Mouse (Mus musculus): ENCODE data around the gene Sptssa. TPM values are rescaled to one million over a fixed set of nuclear protein-coding genes. Genes with fewer than 3 reads are reported as not detected.

Gene Sptssa
- polyA plus RNA-seq, 1 experiment from 2014 or later = 176 TPM

DNA sequence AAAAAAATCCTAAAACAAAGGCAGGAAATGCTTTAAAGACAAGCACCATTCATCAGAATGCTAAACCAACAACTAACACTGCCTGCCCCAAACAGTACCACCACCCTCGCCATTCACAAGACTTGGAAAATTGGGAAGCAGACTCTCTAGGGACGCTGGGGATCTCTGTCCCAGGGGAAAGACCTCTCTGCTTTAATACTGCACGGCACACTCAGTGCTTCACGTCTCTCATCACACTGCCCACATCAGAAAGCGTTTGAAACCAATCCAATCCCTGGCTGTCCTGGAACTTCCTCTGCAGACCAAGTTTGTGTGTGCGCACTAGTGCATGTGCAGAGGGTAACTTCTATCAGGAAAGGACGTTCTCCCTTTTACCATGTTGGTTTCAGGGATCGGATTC, 4.6 kb downstream of the Sptssa start:
- no peak for ATAC-seq (ENCODE audit: low FRiP score)
- H3K27ac ChIP-seq = no peak overlapping the region
- H3K27me3 ChIP-seq = no peaks in the 10 kb centered on the region
- WGBS = 64% methylated on average over 8 of the region's 8 CpGs
- H3K9ac ChIP-seq = no peak overlapping the region
- no peak overlapping the region for H3K4me2 ChIP-seq (replicated peaks)
- H3K36me3 ChIP-seq = peaks cover 12% of the 10 kb centered on the region; the same call in 1 of the 2 replicates
- peaks cover 27% of the 10 kb centered on the region for H3K4me1 ChIP-seq
- no peaks in the 10 kb centered on the region for H3K9me3 ChIP-seq (replicated peaks)
- no peak overlapping the region for H3K4me3 ChIP-seq

DNA sequence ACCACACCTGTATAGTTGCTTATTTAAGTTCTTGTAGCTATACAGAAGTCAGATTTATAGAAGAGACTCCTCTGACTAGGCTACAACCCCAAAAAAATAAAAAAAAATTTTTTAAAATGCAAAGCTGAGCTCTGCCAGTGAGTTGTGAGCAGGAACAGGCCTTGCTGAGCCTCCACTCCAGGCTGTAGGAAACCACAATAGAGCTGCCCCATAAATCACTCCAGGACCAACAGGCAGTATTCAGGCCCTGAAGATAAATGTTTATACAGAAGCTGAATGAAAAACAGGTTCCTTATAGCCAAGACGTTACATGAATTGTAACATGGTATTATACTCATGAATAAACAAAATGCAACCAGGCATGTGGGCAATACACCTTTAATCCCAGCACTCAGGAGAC, 5.2 kb downstream of the Sptssa start:
- Histone ChIP-seq H3K4me1 (peaks cover 27% of the 10 kb centered on the region), H3K36me3 (peaks cover 14% of the 10 kb centered on the region; the same call in 1 of the 2 replicates), H3K9me3 (replicated peaks) (no peaks in the 10 kb centered on the region), H3K4me2 (replicated peaks) (no peak overlapping the region), H3K9ac (no peak overlapping the region), H3K27me3 (no peaks in the 10 kb centered on the region), H3K27ac (no peak overlapping the region), H3K4me3 (no peak overlapping the region)
- 61% methylated on average over 1 of the region's 1 CpGs for WGBS
- no peak for ATAC-seq (ENCODE audit: low FRiP score)

DNA sequence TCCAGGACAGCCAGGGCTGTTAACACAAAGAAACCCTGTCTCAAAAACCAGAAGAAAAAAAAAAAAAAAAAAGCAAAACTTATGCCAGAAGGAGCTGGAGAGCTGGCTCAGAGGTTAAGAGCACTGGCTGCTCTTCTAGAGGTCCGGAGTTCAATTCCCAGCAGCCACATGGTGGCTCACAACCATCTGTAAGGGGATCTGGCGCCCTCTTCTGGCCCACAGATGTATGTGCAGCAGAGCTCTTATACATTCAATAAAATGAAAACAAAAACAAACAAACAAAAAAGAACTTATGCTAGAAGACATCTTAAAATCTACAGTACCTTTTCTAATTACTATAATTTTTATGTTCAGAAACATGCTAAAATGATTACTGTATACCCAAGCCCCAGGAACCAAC, 11.4 kb downstream of the Sptssa start:
- no peak for ATAC-seq (ENCODE audit: low FRiP score)
- H3K27me3 ChIP-seq = no peaks in the 10 kb centered on the region
- no peak overlapping the region for H3K4me2 ChIP-seq (replicated peaks)
- H3K27ac ChIP-seq = no peak overlapping the region
- no peaks in the 10 kb centered on the region for H3K4me1 ChIP-seq
- H3K9ac ChIP-seq = no peak overlapping the region
- H3K9me3 ChIP-seq (replicated peaks) = no peaks in the 10 kb centered on the region
- 79% methylated on average over 2 of the region's 2 CpGs for WGBS
- no peak overlapping the region for H3K4me3 ChIP-seq
- peaks cover 11% of the 10 kb centered on the region; the same call in 1 of the 2 replicates for H3K36me3 ChIP-seq

DNA sequence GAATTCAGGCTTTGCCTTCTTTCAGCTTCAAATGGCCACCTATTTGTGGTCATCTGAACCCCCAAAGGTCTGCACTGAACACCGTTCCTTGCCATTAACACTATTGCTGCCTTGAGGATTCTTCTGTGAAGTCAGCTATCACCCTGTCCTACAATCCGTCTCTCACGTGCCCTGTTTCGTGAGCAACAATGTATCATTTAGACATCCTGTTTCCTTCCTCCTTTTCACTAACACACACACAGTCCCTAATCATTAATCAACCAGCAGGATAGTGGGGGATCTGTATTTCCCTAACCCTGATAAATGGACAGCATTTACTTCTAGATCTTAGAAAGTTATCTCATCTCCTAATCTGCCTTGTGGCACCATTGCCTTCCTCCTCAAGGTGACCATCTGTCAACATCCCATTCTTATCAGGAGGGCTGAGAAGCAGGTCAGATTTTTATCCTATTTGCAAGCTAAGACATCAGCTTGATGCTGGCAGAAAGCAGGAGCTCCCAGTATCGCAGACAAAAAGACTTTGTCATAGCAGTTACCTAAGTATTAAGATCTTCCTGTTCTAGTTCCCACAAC, 13.0 kb downstream of the Sptssa start:
- WGBS = 75% methylated on average over 5 of the region's 5 CpGs
- Histone ChIP-seq H3K4me3 (no peak overlapping the region), H3K27me3 (no peaks in the 10 kb centered on the region), H3K9ac (no peak overlapping the region), H3K4me1 (no peaks in the 10 kb centered on the region), H3K4me2 (replicated peaks) (no peak overlapping the region), H3K27ac (no peak overlapping the region), H3K9me3 (replicated peaks) (no peaks in the 10 kb centered on the region), H3K36me3 (peaks cover 6% of the 10 kb centered on the region; the same call in 1 of the 2 replicates)
- ATAC-seq (ENCODE audit: low FRiP score) = no peak

DNA sequence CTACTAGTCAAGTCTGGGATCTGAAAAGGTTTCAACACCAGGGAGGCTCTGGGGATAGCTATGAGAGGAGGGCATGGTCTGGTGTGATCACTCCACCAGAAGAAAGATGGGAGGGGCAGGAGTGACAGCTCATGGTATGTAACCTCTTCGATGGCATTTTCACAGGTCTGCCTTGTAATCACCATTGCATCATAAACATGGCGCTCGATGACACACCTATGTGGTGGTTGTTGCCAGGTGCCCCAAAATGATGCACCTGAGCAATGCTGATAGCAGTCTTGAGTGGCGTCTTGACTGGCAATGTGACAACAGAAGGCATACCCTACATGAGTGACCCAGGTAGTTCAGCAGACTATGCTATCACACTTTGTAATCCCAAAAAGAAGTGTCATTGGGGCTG, 15.0 kb downstream of the Sptssa start:
- no peaks in the 10 kb centered on the region for H3K27me3 ChIP-seq
- H3K27ac ChIP-seq = no peak overlapping the region
- WGBS = 96% methylated on average over 4 of the region's 4 CpGs
- no peaks in the 10 kb centered on the region for H3K9me3 ChIP-seq (replicated peaks)
- no peak for ATAC-seq (ENCODE audit: low FRiP score)
- H3K4me1 ChIP-seq = no peaks in the 10 kb centered on the region
- H3K4me3 ChIP-seq = no peak overlapping the region
- H3K4me2 ChIP-seq (replicated peaks) = no peak overlapping the region
- no peaks in the 10 kb centered on the region for H3K36me3 ChIP-seq
- H3K9ac ChIP-seq = no peak overlapping the region

DNA sequence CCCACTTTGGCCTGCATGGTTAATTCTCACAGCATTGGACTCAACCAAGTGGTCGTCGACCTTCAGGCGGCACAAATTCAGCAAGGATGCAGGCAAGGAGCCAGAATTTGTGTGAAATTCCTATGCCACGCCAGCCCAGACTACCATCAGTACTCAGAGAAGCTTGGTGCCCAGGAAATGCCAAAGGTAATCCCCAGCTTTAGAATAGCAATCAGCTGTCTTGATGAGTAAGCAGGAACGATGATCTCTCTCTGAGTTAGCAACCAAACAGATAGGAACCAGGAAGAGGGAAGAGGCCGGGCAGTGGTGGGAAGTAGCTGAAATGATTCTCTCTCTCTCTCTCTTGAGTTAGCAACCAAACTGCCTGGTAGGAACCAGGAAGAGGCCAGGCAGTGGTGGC, 16.1 kb downstream of the Sptssa start:
- Histone ChIP-seq H3K27ac (no peak overlapping the region), H3K36me3 (no peaks in the 10 kb centered on the region), H3K4me3 (no peak overlapping the region), H3K9ac (no peak overlapping the region), H3K4me2 (replicated peaks) (no peak overlapping the region), H3K4me1 (no peaks in the 10 kb centered on the region), H3K9me3 (replicated peaks) (no peaks in the 10 kb centered on the region), H3K27me3 (no peaks in the 10 kb centered on the region)
- ATAC-seq (ENCODE audit: low FRiP score) = no peak
- 93% methylated on average over 6 of the region's 6 CpGs for WGBS

DNA sequence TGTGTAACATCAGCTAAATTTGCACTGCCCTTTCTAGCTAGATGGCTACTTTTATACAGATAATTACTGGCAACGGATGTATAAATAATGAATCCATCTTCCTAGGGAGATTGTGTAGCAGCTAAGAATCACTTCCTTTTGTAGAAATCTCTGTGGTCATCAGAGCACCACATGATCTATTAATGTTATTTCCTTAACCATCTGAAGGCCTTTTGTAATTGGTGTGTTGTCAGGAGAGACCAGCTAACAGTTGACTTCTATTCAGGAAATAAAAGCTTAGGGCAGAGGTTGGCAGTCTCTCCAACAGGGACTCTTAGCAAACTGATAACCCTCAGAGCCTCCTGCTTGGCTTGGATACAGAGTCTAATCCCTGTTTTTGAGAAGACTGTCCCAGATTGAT, 19.3 kb downstream of the Sptssa start:
- Histone ChIP-seq H3K4me3 (no peak overlapping the region), H3K27me3 (no peaks in the 10 kb centered on the region), H3K4me2 (replicated peaks) (no peak overlapping the region), H3K36me3 (no peaks in the 10 kb centered on the region), H3K9me3 (replicated peaks) (no peaks in the 10 kb centered on the region), H3K27ac (no peak overlapping the region), H3K4me1 (no peaks in the 10 kb centered on the region), H3K9ac (no peak overlapping the region)
- ATAC-seq (ENCODE audit: low FRiP score) = no peak
- 93% methylated on average over 1 of the region's 1 CpGs for WGBS

DNA sequence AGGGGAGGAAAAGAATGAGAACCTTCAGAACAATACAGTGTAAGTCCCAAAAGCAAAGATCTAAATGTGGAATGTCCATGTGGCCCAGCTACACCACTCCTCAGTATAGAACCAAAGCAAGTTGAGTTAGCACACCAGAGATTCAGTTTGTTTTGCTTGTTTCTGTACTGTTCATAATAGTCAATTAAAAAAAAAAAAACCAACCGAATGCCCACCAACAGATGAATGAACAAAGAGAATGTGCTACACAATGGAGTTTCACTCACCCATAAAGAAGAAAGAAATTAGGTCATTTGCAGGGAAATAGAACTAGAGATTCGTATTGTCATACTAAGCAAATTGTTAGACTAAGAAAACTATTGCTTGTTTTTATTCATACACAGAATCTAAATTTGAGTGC, 24.2 kb downstream of the Sptssa start:
- H3K27me3 ChIP-seq = no peaks in the 10 kb centered on the region
- no peak overlapping the region for H3K27ac ChIP-seq
- H3K4me1 ChIP-seq = no peaks in the 10 kb centered on the region
- no peak overlapping the region for H3K9ac ChIP-seq
- WGBS = 64% methylated on average over 2 of the region's 2 CpGs
- H3K4me3 ChIP-seq = no peak overlapping the region
- no peak for ATAC-seq (ENCODE audit: low FRiP score)
- no peaks in the 10 kb centered on the region for H3K9me3 ChIP-seq (replicated peaks)
- H3K4me2 ChIP-seq (replicated peaks) = no peak overlapping the region
- no peaks in the 10 kb centered on the region for H3K36me3 ChIP-seq

DNA sequence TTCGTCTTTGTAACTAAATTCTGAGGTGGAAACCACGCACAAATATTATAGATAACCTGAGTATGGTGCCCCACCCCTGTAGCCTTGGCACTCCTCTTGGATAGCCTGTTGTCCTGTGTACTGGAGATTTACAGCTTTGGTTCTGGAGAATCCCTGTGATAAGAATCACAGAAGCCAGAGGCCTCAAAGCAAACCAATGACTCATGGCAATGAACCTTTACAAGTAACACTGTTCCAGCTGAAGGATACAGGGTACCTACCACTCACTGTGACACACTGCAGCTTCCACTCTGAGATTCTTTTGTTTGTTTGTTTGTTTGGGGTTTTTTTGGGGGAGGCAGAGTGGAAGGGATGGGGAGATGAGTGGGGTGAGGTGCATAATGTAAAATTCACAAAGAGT, 34.4 kb downstream of the Sptssa start:
- Histone ChIP-seq H3K4me1 (no peaks in the 10 kb centered on the region), H3K9ac (no peak overlapping the region), H3K4me3 (no peak overlapping the region), H3K27me3 (no peaks in the 10 kb centered on the region), H3K9me3 (replicated peaks) (no peaks in the 10 kb centered on the region), H3K27ac (no peak overlapping the region), H3K36me3 (no peaks in the 10 kb centered on the region), H3K4me2 (replicated peaks) (no peak overlapping the region)
- 89% methylated on average over 2 of the region's 2 CpGs for WGBS
- ATAC-seq (ENCODE audit: low FRiP score) = no peak

DNA sequence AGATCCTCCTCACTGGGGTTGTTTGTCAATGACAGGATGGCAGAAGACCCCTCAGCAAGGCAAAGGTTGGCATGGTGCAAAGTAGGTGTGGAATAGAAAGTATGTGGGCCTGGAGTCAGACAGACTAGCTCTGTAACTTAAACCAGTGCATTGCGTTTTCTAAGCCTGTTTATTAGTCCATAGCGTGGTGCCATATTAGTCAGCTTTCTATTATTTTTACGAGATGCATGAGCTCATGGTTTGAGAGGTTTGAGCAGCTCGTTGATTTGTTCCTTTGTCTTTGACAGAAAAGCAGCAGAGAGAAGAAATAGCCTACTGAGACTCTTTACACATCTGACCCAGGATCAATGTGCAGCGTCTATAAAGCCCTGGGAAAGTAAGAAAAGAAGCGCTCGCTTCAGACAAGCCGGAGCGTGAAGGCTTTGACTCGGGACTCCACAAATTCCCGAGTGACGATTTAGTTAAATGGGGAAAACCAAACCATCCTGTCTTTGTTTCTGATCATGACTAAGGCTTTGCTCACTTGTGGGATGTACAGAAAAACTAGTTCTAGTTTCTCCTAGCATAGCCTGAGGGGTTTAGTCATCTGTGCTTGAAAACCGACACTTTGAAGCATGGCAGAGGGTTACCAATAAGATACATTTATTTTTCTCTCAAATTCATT, 36.2 kb downstream of the Sptssa start:
- no peaks in the 10 kb centered on the region for H3K9me3 ChIP-seq (replicated peaks)

DNA sequence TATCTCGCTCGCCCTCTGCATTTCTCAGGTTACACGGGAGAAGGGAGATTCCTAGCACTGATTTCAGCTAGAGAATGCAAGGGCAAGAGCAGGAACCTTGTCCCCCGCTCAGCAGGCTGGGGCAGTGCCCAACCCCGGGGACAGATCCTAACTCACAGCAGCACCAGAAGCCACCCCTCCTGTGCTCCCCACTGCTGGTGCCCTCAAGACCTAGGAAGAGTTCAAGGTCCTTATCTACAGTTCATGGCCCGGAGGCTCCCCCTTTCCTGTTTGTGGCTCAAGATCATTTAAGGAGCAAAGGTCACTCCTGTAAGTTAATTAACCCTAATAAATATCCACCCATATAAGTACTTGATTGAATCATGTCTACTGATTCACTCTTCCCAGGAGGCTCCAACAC, 47.4 kb downstream of the Sptssa start:
- Histone ChIP-seq H3K9me3 (replicated peaks) (no peaks in the 10 kb centered on the region), H3K9ac (no peak overlapping the region), H3K27ac (no peak overlapping the region), H3K36me3 (no peaks in the 10 kb centered on the region), H3K4me3 (no peak overlapping the region), H3K4me2 (replicated peaks) (no peak overlapping the region), H3K4me1 (no peaks in the 10 kb centered on the region), H3K27me3 (no peaks in the 10 kb centered on the region)
- ATAC-seq (ENCODE audit: low FRiP score) = no peak
- WGBS = 76% methylated on average over 6 of the region's 6 CpGs

More for the DNA sequence above, 36.2 kb downstream of the Sptssa start:
- H3K4me3 ChIP-seq = no peak overlapping the region
- no peaks in the 10 kb centered on the region for H3K36me3 ChIP-seq
- 76% methylated on average over 13 of the region's 13 CpGs for WGBS
- H3K4me1 ChIP-seq = no peaks in the 10 kb centered on the region
- H3K4me2 ChIP-seq (replicated peaks) = no peak overlapping the region
- no peak overlapping the region for H3K9ac ChIP-seq
- no peak for ATAC-seq (ENCODE audit: low FRiP score)
- no peaks in the 10 kb centered on the region for H3K27me3 ChIP-seq
- H3K27ac ChIP-seq = no peak overlapping the region

DNA sequence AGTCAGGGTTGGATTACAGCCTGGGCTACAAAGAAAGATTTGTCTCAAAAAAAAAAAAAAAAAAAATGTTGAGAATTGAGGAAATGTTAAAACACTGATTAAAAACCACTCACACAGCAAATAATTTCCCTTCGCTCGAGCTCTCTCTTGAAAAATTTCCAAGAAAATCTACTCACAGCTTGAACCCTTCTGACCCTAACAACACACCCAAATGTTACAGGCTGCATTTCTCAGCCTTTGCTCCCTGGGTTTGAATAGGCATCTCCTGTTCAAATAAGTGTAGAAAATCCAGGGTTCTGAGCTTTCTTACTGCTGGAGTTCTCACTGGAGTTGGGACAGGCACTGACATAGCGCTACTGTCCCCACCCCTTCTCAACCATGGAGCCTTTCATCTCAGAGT, 51.2 kb downstream of the Sptssa start:
- Histone ChIP-seq H3K27me3 (no peaks in the 10 kb centered on the region), H3K4me1 (no peaks in the 10 kb centered on the region), H3K9me3 (replicated peaks) (no peaks in the 10 kb centered on the region), H3K36me3 (no peaks in the 10 kb centered on the region), H3K27ac (no peak overlapping the region), H3K9ac (no peak overlapping the region), H3K4me2 (replicated peaks) (no peak overlapping the region), H3K4me3 (no peak overlapping the region)
- 65% methylated on average over 3 of the region's 3 CpGs for WGBS
- ATAC-seq (ENCODE audit: low FRiP score) = no peak

DNA sequence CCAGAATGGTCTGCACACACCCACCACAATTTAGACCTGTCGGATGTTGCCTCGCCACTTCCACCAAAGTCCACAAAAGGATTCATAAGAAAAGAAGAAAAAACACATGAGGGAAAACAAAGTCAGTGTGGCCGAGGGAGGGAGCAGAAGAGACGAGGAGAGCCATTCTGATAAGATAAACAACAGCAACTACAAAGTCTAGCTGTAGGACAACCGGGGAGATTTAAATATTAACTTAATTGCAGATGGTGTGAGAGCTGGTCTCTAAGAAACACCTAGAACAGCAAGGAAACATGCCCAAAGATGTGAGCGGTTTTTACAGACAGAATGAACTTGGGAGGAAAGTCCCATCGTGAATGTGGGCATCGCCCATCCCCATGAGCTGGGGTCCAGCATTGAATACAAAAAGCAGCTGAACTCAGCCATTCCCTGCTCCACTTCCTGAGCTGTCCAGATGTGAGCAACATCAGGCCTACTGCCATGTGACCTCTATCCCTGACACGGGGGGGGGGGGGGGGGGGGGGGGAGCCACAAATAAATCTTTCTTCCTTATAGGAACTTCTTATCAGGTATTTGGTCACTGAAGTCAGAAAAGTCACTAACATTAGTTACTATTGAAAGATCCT, 52.7 kb downstream of the Sptssa start:
- no peak overlapping the region for H3K9ac ChIP-seq
- H3K4me2 ChIP-seq (replicated peaks) = no peak overlapping the region
- WGBS = 88% methylated on average over 8 of the region's 9 CpGs

More for the DNA sequence above, 52.7 kb downstream of the Sptssa start:
- Histone ChIP-seq H3K4me1 (no peaks in the 10 kb centered on the region), H3K9me3 (replicated peaks) (no peaks in the 10 kb centered on the region), H3K36me3 (no peaks in the 10 kb centered on the region), H3K27ac (no peak overlapping the region), H3K27me3 (no peaks in the 10 kb centered on the region), H3K4me3 (no peak overlapping the region)
- ATAC-seq (ENCODE audit: low FRiP score) = no peak
